Mouse (Mus musculus) cerebellum, adult 2 months (tissue): ENCODE results near the gene Timm29. TPM values are rescaled to one million over a fixed set of nuclear protein-coding genes. Genes with fewer than 3 reads are reported as not detected.

Experiments
- DNase-seq, 2 experiments: peaks; one replicate each; pipeline ENCODE4 v3.0.0; 2021
- H3K27ac ChIP-seq: fragments of 200-500 bp; 2 replicates; pipeline ENCODE4 v1.5.1; 2012; ENCODE audit warnings: low read length, control low read depth, inconsistent platforms; ENCODE audit not compliant: insufficient read depth
- H3K27me3 ChIP-seq: fragments of 200-500 bp; 2 replicates; pipeline ENCODE4 v1.6.1; 2012; ENCODE audit warnings: inconsistent platforms, mild to moderate bottlenecking, low read length, moderate library complexity; ENCODE audit not compliant: control insufficient read depth, insufficient read depth
- H3K4me1 ChIP-seq: fragments of 200-500 bp; 2 replicates; pipeline ENCODE4 v1.6.1; 2011; ENCODE audit warnings: low read length; ENCODE audit not compliant: control insufficient read depth, insufficient read depth
- H3K4me3 ChIP-seq: fragments of 200-500 bp; replicated peaks from 2 replicates; pipeline ENCODE3; 2011; ENCODE audit warnings: mild to moderate bottlenecking, low read depth, low read length, control low read depth; ENCODE audit not compliant: insufficient read depth
- CTCF ChIP-seq: fragments of 200-500 bp; IDR thresholded peaks from 2 replicates; pipeline ENCODE4 v1.5.1; 2011; ENCODE audit warnings: low read depth, mild to moderate bottlenecking, control low read depth, low read length, moderate library complexity, borderline replicate concordance; ENCODE audit not compliant: insufficient read depth
- POLR2A ChIP-seq: fragments of 200-500 bp; IDR thresholded peaks from 2 replicates; pipeline ENCODE4 v1.6.1; 2011; ENCODE audit warnings: low read length, control low read depth, borderline replicate concordance; ENCODE audit not compliant: insufficient read depth
- WGBS: fragments of 180-500 bp; shearing (Covaris S2); methylation state at CpG from one replicate; pipeline ENCODE4 v1.1.7; 2018; 5-methylcytosine and 5-hydroxymethylcytosine counted together
- polyA plus RNA-seq: library from polyadenylated mRNA; depleted of rRNA; stranded (reverse); fragments of >200 nt; gene quantifications from 2 replicates; pipeline ENCODE4 v1.2.3, GENCODE M21; 2012

Timm29 gene
- polyA plus RNA-seq, 1 experiment: 53.4 TPM

DNA sequence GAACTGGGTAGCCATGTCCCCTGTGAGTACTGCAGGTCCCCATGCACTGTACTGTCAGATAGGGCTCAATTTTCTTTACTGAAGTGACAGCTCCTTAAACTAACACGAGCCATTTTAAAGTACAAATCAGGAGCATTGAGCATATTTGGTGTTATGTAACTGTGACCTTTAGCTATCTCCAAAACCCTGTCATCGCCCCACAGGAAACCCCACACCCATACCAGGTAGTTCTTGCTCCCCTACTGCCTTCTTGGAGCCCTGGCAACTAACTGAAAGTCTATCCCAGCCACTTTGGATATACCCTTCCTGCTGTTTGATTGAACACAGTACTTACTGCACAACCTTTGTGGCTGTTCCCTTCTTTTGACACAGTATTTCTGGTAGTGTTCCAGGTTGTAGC, 25.5 kb upstream of the Timm29 start:
- peaks cover 14% of the 10 kb centered on the region for H3K4me1 ChIP-seq
- H3K27me3 ChIP-seq: no peaks in the 10 kb centered on the region
- DNase-seq: no peak
- no peak overlapping the region for H3K4me3 ChIP-seq
- TF ChIP-seq POLR2A: no peak
- TF ChIP-seq CTCF: no peak
- 29% methylated on average over 2 of the region's 2 CpGs for WGBS
- H3K27ac ChIP-seq: 0 out of 2 replicates have a peak overlapping the region, but pooled peaks have one; percentile 34

DNA sequence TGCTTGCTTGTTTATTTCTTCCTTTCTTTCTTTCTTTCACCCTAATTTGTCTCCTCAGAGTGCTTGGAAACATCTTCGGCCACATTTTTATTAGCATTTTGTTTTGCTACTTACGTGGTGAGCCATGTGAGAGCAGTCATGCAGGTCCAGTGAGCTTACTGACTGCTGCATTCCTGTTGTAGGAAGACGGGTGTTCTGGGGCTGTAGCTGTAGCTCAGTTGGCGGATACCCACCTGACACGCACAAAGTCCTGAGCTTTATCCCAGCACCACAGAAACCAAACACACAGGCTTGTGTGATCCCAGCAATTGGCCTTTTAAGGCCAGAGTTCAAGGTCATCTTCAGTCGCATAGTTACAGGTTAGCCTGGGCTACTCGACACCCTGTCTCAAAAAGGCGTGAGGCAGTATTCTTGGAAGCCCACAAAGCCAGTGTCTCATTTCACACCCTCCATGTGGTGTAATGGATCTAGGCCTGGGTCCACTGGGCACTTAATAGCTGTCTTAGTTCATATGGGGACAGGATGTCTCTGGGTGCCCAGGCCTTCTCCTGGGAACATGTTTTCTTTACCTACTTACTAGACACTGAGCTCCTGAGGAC, 23.8 kb upstream of the Timm29 start:
- no peak for DNase-seq
- H3K27me3 ChIP-seq: no peaks in the 10 kb centered on the region
- H3K27ac ChIP-seq: no peak overlapping the region
- no peak overlapping the region for H3K4me3 ChIP-seq
- peaks cover 14% of the 10 kb centered on the region for H3K4me1 ChIP-seq
- TF ChIP-seq POLR2A (no peak), CTCF (no peak)
- 89% methylated on average over 8 of the region's 8 CpGs for WGBS

DNA sequence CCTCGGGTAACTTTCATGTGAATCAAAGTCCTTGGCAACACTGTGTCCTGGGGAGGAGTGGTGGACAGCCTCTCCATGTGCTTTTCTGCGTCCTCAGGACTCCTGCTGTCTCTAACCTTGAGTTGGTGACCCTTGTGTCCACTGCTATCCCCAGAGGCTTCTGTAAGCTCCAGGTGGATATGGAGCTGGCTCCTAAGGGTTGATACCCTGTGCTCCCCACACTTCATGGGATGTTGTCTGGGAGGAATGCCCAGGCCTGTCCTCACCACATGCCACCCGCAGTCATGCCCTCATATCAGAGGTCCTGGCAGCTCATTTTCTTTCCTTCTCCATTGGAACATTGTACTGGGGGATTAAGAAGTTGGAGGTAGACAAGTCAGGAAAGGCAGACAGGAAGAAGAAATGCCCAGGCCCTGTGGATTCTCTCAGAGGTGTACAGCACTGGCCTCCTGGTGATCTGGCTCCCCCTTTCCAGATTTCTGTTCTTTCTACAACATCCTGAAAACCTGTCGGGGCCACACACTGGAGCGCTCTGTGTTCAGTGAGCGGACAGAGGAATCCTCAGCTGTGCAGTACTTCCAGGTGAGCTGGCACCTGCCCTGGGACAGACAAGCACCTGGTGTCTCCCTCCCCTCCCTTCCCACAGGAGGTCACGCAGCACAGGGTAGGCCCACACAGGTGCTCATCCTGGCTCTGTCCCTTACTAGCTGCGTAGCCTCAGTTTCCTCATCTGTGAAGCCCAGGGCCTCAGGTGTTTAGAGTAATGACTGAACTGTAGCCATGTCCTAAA, 18.3 kb upstream of the Timm29 start:
- TF ChIP-seq POLR2A: no peak
- TF ChIP-seq CTCF: no peak
- peaks cover 5% of the 10 kb centered on the region for H3K4me1 ChIP-seq
- no peak overlapping the region for H3K4me3 ChIP-seq
- no peaks in the 10 kb centered on the region for H3K27me3 ChIP-seq
- no peak overlapping the region for H3K27ac ChIP-seq
- no peak for DNase-seq
- WGBS: 65% methylated on average over 8 of the region's 8 CpGs

DNA sequence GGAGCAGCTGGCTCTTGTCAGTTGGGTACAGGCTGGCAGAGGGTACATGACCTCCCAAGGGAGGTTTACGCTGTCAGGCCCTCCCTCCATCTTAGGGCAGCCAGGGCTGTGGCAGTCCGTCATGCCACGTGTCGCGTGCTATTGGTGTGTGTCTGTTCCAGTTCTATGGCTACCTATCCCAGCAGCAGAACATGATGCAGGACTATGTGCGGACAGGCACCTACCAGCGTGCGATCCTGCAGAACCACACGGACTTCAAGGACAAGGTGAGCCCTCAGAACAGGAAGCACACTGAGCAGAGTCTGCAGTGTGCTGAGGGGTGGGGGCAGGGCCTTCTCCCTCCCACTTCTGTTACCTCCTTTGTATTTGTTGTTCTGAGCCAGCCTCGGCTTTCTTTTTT, 17.3 kb upstream of the Timm29 start:
- H3K4me3 ChIP-seq: no peak overlapping the region
- WGBS: 77% methylated on average over 10 of the region's 10 CpGs
- TF ChIP-seq CTCF (no peak), POLR2A (no peak)

DNA sequence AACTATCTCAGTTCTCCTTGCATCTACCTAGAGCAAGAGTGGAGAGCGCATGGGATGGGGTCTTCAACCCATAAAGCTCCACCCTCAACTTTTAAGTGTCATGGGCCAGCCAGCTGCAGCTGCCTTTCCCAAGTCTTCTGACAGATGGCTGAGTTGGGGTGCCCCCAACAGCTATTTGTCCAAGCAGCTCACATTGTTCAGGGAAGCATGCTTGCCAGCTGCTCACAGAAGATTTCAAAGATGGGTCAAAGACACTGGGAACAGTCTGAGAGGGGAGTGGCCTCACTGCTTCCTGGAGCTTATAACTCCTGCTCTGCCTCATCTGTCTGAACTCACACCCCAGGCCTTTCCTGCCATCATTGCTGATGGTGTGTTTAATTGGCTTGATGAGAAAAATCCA, 16.2 kb upstream of the Timm29 start:
- DNase-seq: no peak
- Histone ChIP-seq H3K27ac (no peak overlapping the region), H3K27me3 (no peaks in the 10 kb centered on the region), H3K4me3 (no peak overlapping the region), H3K4me1 (peaks cover 5% of the 10 kb centered on the region)
- TF ChIP-seq POLR2A: no peak
- TF ChIP-seq CTCF: no peak
- 12% methylated on average over 1 of the region's 1 CpGs for WGBS

More for the DNA sequence above, 17.3 kb upstream of the Timm29 start:
- H3K27ac ChIP-seq: no peak overlapping the region
- peaks cover 5% of the 10 kb centered on the region for H3K4me1 ChIP-seq
- DNase-seq: no peak
- no peaks in the 10 kb centered on the region for H3K27me3 ChIP-seq

DNA sequence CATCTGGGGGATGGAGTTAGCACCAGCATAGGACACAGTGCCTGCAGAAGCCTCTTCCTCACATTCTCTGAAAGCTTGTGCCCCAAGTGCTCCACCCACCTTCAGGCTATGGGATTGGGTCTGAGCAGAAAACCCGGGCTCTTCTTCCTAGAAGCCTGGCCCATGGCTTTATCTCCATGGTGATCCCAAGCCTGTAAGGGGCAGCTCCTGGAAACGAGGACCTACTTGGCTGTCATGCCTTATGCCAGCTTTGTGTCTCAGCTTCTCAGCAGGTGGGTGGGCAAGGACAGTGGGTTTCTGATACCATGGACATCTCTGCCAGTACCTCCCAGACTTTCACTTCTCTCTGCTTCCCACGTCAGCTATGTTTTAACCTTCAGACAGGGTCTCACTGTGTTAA, 14.3 kb upstream of the Timm29 start:
- Histone ChIP-seq H3K27me3 (no peaks in the 10 kb centered on the region), H3K4me3 (no peak overlapping the region), H3K4me1 (peaks cover 5% of the 10 kb centered on the region), H3K27ac (no peak overlapping the region)
- 13% methylated on average over 3 of the region's 3 CpGs for WGBS
- no peak for DNase-seq
- TF ChIP-seq CTCF (no peak), POLR2A (no peak)

DNA sequence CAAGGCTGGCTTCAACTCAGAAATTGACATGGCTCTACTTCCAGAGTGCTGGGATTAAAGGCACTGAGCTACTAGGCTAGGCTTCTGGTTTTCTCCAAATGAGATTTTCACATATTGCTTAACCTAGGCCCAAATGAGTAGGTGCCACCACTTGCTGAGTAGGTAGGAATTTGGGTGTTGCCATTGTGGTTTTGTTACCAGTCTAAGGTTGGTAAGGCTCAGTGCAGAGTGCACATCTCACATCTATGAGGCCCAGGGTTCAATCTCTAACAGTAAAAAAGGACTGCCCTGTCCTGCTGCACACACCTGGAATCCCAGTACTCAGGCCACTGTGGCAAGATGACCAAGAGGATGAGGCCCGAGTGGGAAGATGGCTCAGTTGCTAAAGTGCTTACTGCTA, 7.1 kb upstream of the Timm29 start:
- Histone ChIP-seq H3K27me3 (no peaks in the 10 kb centered on the region), H3K4me1 (no peaks in the 10 kb centered on the region), H3K27ac (no peak overlapping the region), H3K4me3 (no peak overlapping the region)
- DNase-seq: no peak
- TF ChIP-seq CTCF (no peak), POLR2A (no peak)
- WGBS: 96% methylated on average over 1 of the region's 1 CpGs
